Mouse (Mus musculus) testis, adult 2 months (tissue): ENCODE results near the gene Ergic1. TPM values are rescaled to one million over a fixed set of nuclear protein-coding genes. Genes with fewer than 3 reads are reported as not detected.

Experiments
- H3K27ac ChIP-seq: fragments of 200-500 bp; 2 replicates; pipeline ENCODE4 v1.5.1; 2012; ENCODE audit warnings: low read depth, low read length; ENCODE audit not compliant: control insufficient read depth, insufficient read depth
- H3K27me3 ChIP-seq: fragments of 200-500 bp; 2 replicates; pipeline ENCODE4 v1.6.1; 2012; ENCODE audit warnings: mild to moderate bottlenecking, low read length, moderate library complexity; ENCODE audit not compliant: control insufficient read depth, insufficient read depth
- H3K36me3 ChIP-seq: fragments of 200-500 bp; 2 replicates; pipeline ENCODE4 v1.6.1; 2012; ENCODE audit warnings: mild to moderate bottlenecking, low read length; ENCODE audit not compliant: control insufficient read depth, insufficient read depth
- H3K4me1 ChIP-seq: fragments of 200-500 bp; 2 replicates; pipeline ENCODE4 v1.6.1; 2012; ENCODE audit warnings: low read length; ENCODE audit not compliant: control insufficient read depth, insufficient read depth
- H3K4me3 ChIP-seq: fragments of 200-500 bp; 2 replicates; pipeline ENCODE4 v1.5.1; 2012; ENCODE audit warnings: low read depth, mild to moderate bottlenecking, low read length, moderate library complexity, mixed read lengths; ENCODE audit not compliant: control insufficient read depth
- CTCF ChIP-seq: fragments of 200-500 bp; IDR thresholded peaks from 2 replicates; pipeline ENCODE4 v1.5.1; 2012; ENCODE audit warnings: low read depth, mild to moderate bottlenecking, inconsistent platforms, low read length, moderate library complexity; ENCODE audit not compliant: control insufficient read depth, insufficient read depth, insufficient replicate concordance
- POLR2A ChIP-seq: fragments of 200-500 bp; IDR thresholded peaks from 2 replicates; pipeline ENCODE4 v1.6.1; 2012; ENCODE audit warnings: low read depth, mild to moderate bottlenecking, inconsistent platforms, low read length, moderate library complexity; ENCODE audit not compliant: control insufficient read depth
- polyA plus RNA-seq: library from polyadenylated mRNA; depleted of rRNA; stranded (reverse); fragments of >200 nt; gene quantifications from 2 replicates; pipeline ENCODE4 v1.2.3, GENCODE M21; 2012

Ergic1 gene
- polyA plus RNA-seq, 1 experiment = 115 TPM

- Histone ChIP-seq H3K4me3 (no peak overlapping the region), H3K4me1 (no peaks in the 10 kb centered on the region; the same call in none of the 2 replicates), H3K27ac (no peak overlapping the region), H3K27me3 (no peaks in the 10 kb centered on the region), H3K36me3 (no peaks in the 10 kb centered on the region)
- no peak for TF ChIP-seq POLR2A
- TF ChIP-seq CTCF = no peak
These were observed 58.3 kb downstream of the Ergic1 start for GRCm38 (mm10) chr17:26619577-26619976.

DNA sequence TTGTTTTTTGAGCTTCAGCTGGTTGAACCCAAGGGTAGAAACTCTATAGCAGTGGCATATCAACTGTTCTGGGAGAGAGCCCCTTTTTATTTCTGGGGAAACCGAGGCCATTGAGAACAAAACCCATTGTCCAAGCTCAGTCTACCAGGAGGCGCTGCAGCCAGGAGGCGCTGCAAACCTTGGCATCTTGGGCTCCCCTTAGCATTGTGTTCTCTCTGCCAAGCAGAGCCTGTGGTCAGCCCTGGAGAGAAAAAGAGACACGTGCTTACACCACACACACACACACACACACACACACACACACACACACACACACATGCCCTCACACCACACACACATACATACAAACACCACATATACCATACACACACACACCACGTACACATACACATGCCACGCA is 59.0 kb downstream of the Ergic1 start:
- H3K4me3 ChIP-seq = no peak overlapping the region
- H3K27ac ChIP-seq = no peak overlapping the region
- no peaks in the 10 kb centered on the region for H3K4me1 ChIP-seq
- H3K27me3 ChIP-seq = no peaks in the 10 kb centered on the region
- TF ChIP-seq POLR2A (no peak), CTCF (no peak)
- H3K36me3 ChIP-seq = no peaks in the 10 kb centered on the region

DNA sequence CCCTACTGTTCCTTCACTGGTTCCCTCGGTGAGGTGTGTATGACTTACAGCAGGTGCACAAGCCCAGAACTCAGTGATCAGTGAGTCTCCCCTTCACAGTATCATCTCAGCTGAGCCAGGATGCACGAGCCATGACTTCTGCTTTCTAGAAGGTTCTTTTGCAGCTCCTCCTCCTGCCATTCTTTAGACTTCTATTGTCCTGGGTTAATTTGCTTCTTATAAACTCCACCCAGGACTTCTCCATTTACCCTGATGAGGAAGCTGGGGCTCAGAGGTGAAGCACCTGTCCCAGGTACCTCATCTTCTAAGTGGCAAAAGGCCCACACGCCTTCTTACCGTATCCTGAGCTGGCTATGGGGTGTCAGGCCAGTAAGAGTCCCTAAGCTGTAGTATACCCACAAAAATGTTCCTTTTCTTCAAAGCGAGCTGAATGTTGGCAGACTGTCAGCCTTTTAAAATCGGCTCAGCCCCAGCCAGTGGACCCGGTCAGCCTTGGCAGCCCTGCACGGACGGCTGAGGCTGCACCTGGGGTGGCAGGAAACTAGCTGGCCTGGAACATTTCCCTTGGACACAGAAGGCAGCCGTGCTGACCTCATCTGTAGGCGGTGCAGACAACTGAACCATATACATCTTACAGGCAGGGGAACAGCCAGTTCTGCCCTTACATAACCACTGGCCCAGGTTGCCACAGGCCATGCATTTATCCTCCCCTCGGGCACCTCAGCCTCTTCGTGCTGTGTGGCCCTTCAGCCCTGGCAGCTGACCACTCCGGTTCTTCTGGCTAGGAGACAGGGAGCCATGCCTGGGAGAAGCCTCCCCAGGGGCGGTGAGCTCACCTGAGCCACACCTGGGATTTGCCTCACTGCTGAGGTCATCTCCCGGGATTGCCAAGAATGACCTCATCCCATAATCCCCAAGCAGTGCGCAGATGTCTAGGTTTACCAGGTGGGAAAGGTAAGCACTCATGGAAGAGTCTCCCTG is 59.8 kb downstream of the Ergic1 start:
- no peak overlapping the region for H3K4me3 ChIP-seq
- TF ChIP-seq POLR2A (no peak), CTCF (no peak)
- no peaks in the 10 kb centered on the region for H3K4me1 ChIP-seq
- H3K27me3 ChIP-seq = no peaks in the 10 kb centered on the region
- H3K36me3 ChIP-seq = no peaks in the 10 kb centered on the region; the same call in 1 of the 2 replicates
- no peak overlapping the region for H3K27ac ChIP-seq

- H3K4me1 ChIP-seq = no peaks in the 10 kb centered on the region
- TF ChIP-seq CTCF = no peak
- H3K27ac ChIP-seq = no peak overlapping the region
- H3K27me3 ChIP-seq = no peaks in the 10 kb centered on the region
- H3K36me3 ChIP-seq = no peaks in the 10 kb centered on the region; the same call in 1 of the 2 replicates
- H3K4me3 ChIP-seq = no peak overlapping the region
These were observed 60.6 kb downstream of the Ergic1 start for GRCm38 (mm10) chr17:26621912-26622311.

GRCm38 (mm10) chr17:26623991-26624390 is 62.7 kb downstream of the Ergic1 start:
- Histone ChIP-seq H3K4me3 (no peak overlapping the region), H3K36me3 (no peaks in the 10 kb centered on the region; the same call in 1 of the 2 replicates), H3K27ac (no peak overlapping the region), H3K4me1 (no peaks in the 10 kb centered on the region), H3K27me3 (no peaks in the 10 kb centered on the region)
- no peak for TF ChIP-seq CTCF
- no peak for TF ChIP-seq POLR2A

DNA sequence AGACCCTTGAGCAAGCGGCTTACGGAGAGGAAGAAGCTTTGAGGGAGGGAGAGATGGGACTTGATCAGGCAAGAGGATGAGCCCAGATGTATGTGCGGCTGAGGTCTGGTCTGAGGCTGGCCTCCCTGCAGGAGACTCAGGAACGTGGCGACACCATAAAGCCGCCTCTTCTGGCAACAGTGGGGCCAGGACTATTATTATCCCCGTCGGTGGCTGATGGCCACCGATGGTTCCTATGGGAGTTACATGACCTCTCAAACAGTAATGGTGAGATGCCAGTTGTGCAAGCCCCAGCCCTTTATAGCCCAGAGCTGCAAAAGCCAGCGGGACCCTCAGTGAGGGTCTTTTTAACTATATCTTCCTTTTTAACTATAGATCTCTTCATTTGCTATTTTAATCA is 63.7 kb downstream of the Ergic1 start:
- Histone ChIP-seq H3K4me1 (no peaks in the 10 kb centered on the region), H3K36me3 (no peaks in the 10 kb centered on the region; the same call in 1 of the 2 replicates), H3K4me3 (no peak overlapping the region), H3K27ac (no peak overlapping the region), H3K27me3 (no peaks in the 10 kb centered on the region)
- TF ChIP-seq POLR2A = no peak
- TF ChIP-seq CTCF = no peak

DNA sequence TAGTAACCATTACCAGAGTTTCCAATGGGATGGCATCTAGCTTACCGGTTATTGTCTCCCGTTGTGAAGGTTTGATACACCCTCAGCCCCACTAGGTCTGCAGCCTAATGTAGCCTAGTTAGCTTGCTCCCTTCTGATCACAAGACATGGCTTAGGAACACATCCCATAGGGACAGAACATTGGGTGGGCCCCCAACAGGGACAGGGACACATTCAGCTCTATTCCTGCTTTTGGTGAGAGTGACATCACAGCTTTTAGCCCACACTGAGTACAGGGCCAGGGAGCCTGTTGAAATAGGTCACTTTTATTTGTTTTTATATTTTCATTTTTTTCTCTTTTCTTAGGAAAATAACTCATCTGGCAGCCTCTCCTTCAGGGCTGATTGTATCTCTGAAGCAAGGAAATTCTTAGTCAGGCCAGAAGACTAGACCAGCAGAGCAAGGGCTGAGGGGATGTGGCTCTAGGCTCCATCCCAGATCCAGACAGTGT is 64.3 kb downstream of the Ergic1 start:
- peak overlapping the region; percentile 69 for H3K4me3 ChIP-seq
- H3K27ac ChIP-seq = no peak overlapping the region
- no peaks in the 10 kb centered on the region; the same call in 1 of the 2 replicates for H3K36me3 ChIP-seq
- TF ChIP-seq CTCF = no peak
- TF ChIP-seq POLR2A = no peak
- H3K27me3 ChIP-seq = no peaks in the 10 kb centered on the region
- H3K4me1 ChIP-seq = no peaks in the 10 kb centered on the region

- no peaks in the 10 kb centered on the region for H3K27me3 ChIP-seq
- H3K36me3 ChIP-seq = no peaks in the 10 kb centered on the region; the same call in 1 of the 2 replicates
- TF ChIP-seq CTCF (no peak), POLR2A (no peak)
These were observed 67.2 kb downstream of the Ergic1 start for GRCm38 (mm10) chr17:26628479-26628878.

More at GRCm38 (mm10) chr17:26628479-26628878, 67.2 kb downstream of the Ergic1 start:
- Histone ChIP-seq H3K4me1 (no peaks in the 10 kb centered on the region), H3K27ac (no peak overlapping the region), H3K4me3 (no peak overlapping the region)
